Mouse (Mus musculus) forebrain, postnatal 0 days (tissue): ENCODE data around the gene Fbxo42. TPM values are rescaled to one million over a fixed set of nuclear protein-coding genes. Genes with fewer than 3 reads are reported as not detected.

Source experiments
- ATAC-seq: fragments of 200-750 bp; cut with Nextera tagmentation; 2 replicates; pipeline ENCODE4 v1.8.0; 2017; ENCODE audit warnings: mild to moderate bottlenecking, moderate library complexity
- DNase-seq: peaks from one replicate; pipeline ENCODE4 v3.0.0-alpha.2; 2015
- H3K27ac ChIP-seq: fragments of 300-500 bp; sonication (generic); 2 replicates; pipeline ENCODE4 v1.5.1; 2014; ENCODE audit warnings: low read depth, mild to moderate bottlenecking, antibody characterized with exemption, low read length, moderate library complexity, mixed read lengths
- H3K27me3 ChIP-seq: fragments of 300-500 bp; sonication (generic); 2 replicates; pipeline ENCODE4 v1.6.1; 2014; ENCODE audit warnings: mild to moderate bottlenecking, low read length, mixed read lengths; ENCODE audit not compliant: insufficient read depth
- H3K36me3 ChIP-seq: fragments of 300-500 bp; sonication (generic); 2 replicates; pipeline ENCODE4 v1.6.1; 2014; ENCODE audit warnings: mild to moderate bottlenecking, moderate library complexity; ENCODE audit not compliant: insufficient read depth
- H3K4me1 ChIP-seq: fragments of 300-500 bp; sonication (generic); 2 replicates; pipeline ENCODE4 v1.6.1; 2014; ENCODE audit warnings: antibody characterized with exemption; ENCODE audit not compliant: insufficient read depth
- H3K4me2 ChIP-seq: fragments of 300-500 bp; sonication (generic); 2 replicates; pipeline ENCODE4 v1.6.1; 2014; ENCODE audit warnings: low read depth, mild to moderate bottlenecking, moderate library complexity
- H3K4me3 ChIP-seq: fragments of 300-500 bp; sonication (generic); 2 replicates; pipeline ENCODE4 v1.5.1; 2014; ENCODE audit warnings: low read depth, low read length, mixed read lengths
- H3K9ac ChIP-seq: fragments of 300-500 bp; sonication (generic); 2 replicates; pipeline ENCODE4 v1.6.1; 2014; ENCODE audit warnings: mild to moderate bottlenecking
- H3K9me3 ChIP-seq: fragments of 300-500 bp; sonication (generic); 2 replicates; pipeline ENCODE4 v1.6.1; 2016; ENCODE audit warnings: low read length
- CTCF ChIP-seq: sonication (generic); IDR thresholded peaks from 2 replicates; pipeline ENCODE4 v1.5.1; 2016; ENCODE audit warnings: antibody characterized with exemption, control low read depth, low read depth
- WGBS: fragments of 180-500 bp; shearing (Covaris S2); extraction: QIAGEN DNeasy Blood & Tissue Kit; methylation state at CpG from one replicate; pipeline ENCODE4 v1.1.7; 2014; 5-methylcytosine and 5-hydroxymethylcytosine counted together
- polyA plus RNA-seq: library from polyadenylated mRNA; unstranded; fragments of >200 nt; fragmentation: Nextera tagmentation; extraction: Ambion mirVana; gene quantifications from 2 replicates; pipeline ENCODE4 v1.2.1, GENCODE M21; 2015
- total RNA-seq: library from RNA; depleted of rRNA; stranded (reverse); fragments of >200 nt; gene quantifications from 2 replicates; pipeline ENCODE4 v1.2.3, GENCODE M21; 2014

Fbxo42 gene
- total and polyA plus RNA-seq, 2 experiments from 2014 or later = 13.1 to 18.0 TPM

- H3K27me3 ChIP-seq = peaks cover 18% of the 10 kb centered on the region
- ATAC-seq (no peak), DNase-seq (no peak)
- H3K36me3 ChIP-seq = no peaks in the 10 kb centered on the region
- H3K4me3 ChIP-seq = no peak overlapping the region
- 67% methylated on average over 6 of the region's 6 CpGs for WGBS
- no peak overlapping the region for H3K27ac ChIP-seq
- no peak for TF ChIP-seq CTCF
- no peak overlapping the region for H3K4me2 ChIP-seq
- H3K9me3 ChIP-seq = no peaks in the 10 kb centered on the region
- 0 out of 2 replicates have a peak, but pooled peaks cover 6% of the 10 kb centered on the region for H3K4me1 ChIP-seq
- no peak overlapping the region for H3K9ac ChIP-seq
Observed at GRCm38 (mm10) chr4:141235537-141236111, 87.9 kb downstream of the Fbxo42 start.

GRCm38 (mm10) chr4:141236856-141237255 is 89.1 kb downstream of the Fbxo42 start:
- ATAC-seq (no peak), DNase-seq (no peak)
- no peak for TF ChIP-seq CTCF
- WGBS = 66% methylated on average over 3 of the region's 3 CpGs
- no peaks in the 10 kb centered on the region for H3K9me3 ChIP-seq
- no peak overlapping the region for H3K9ac ChIP-seq
- no peaks in the 10 kb centered on the region for H3K36me3 ChIP-seq
- peaks cover 29% of the 10 kb centered on the region for H3K27me3 ChIP-seq
- H3K4me3 ChIP-seq = no peak overlapping the region
- no peak overlapping the region for H3K4me2 ChIP-seq
- 0 out of 2 replicates have a peak, but pooled peaks cover 6% of the 10 kb centered on the region for H3K4me1 ChIP-seq
- no peak overlapping the region for H3K27ac ChIP-seq

GRCm38 (mm10) chr4:141238492-141239387 is 91.0 kb downstream of the Fbxo42 start:
- no peak for TF ChIP-seq CTCF
- peak overlapping the region; percentile 26 for H3K4me3 ChIP-seq
- no peak overlapping the region for H3K27ac ChIP-seq
- H3K4me2 ChIP-seq = peak overlapping the region; percentile 53
- WGBS = 4% methylated on average over 20 of the region's 20 CpGs
- H3K27me3 ChIP-seq = peaks cover 34% of the 10 kb centered on the region
- no peaks in the 10 kb centered on the region for H3K36me3 ChIP-seq
- H3K9ac ChIP-seq = 0 out of 2 replicates have a peak overlapping the region, but pooled peaks have one; percentile 23
- H3K4me1 ChIP-seq = 0 out of 2 replicates have a peak, but pooled peaks cover 6% of the 10 kb centered on the region
- ATAC-seq (no peak), DNase-seq (no peak)
- H3K9me3 ChIP-seq = no peaks in the 10 kb centered on the region

GRCm38 (mm10) chr4:141239388-141240125 is 91.8 kb downstream of the Fbxo42 start, which contains the start of gene Arhgef19:
TSS of gene Arhgef19 (plus strand) at chr4:141239499.
- DNase-seq (peak; percentile 51), ATAC-seq (peak; percentile 83)
- H3K27ac ChIP-seq = no peak within 1 kb of the TSS
- TF ChIP-seq CTCF = no peak
- 0 out of 2 replicates have a peak within 1 kb of the TSS, but pooled peaks have one; percentile 23 for H3K9ac ChIP-seq
- H3K4me1 ChIP-seq = 0 out of 2 replicates have a peak, but pooled peaks cover 6% of the 10 kb centered on the region
- H3K4me3 ChIP-seq = peak within 1 kb of the TSS; percentile 26
- H3K9me3 ChIP-seq = no peaks in the 10 kb centered on the region
- peaks cover 34% of the 10 kb centered on the region for H3K27me3 ChIP-seq
- 3% methylated on average over 31 of the region's 31 CpGs for WGBS
- no peaks in the 10 kb centered on the region for H3K36me3 ChIP-seq
- H3K4me2 ChIP-seq = peak within 1 kb of the TSS; percentile 53

- no peak overlapping the region for H3K27ac ChIP-seq
- H3K9ac ChIP-seq = no peak overlapping the region
- TF ChIP-seq CTCF = no peak
- no peak overlapping the region for H3K4me2 ChIP-seq
- H3K4me1 ChIP-seq = 0 out of 2 replicates have a peak, but pooled peaks cover 6% of the 10 kb centered on the region
- H3K9me3 ChIP-seq = no peaks in the 10 kb centered on the region
- H3K36me3 ChIP-seq = no peaks in the 10 kb centered on the region
- H3K4me3 ChIP-seq = no peak overlapping the region
- peaks cover 34% of the 10 kb centered on the region for H3K27me3 ChIP-seq
- 4% methylated on average over 14 of the region's 14 CpGs for WGBS
- no peak for ATAC-seq
- DNase-seq = no peak
Observed at GRCm38 (mm10) chr4:141240617-141241016, 92.9 kb downstream of the Fbxo42 start.

DNA sequence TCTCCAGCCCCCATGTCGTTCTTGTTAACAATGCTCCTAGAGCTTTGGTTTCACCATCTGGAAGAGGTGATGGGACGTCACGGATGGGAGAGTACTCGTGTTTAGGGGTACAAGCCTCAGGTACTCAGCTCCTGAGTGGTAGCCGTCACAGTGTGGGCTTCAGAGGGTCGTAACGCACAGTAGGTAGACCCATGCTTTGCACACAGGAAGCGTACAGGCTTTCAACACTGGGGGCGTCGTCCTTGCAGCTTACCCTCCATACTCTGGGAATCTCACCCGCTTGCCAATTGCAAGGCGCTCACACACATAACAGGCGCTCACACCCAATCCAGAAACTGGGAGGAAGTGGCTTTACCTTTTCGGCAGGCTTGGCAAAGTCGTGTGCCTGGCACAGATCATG is 94.1 kb downstream of the Fbxo42 start:
- ATAC-seq = no peak
- TF ChIP-seq CTCF = no peak
- Histone ChIP-seq H3K9ac (no peak overlapping the region), H3K27me3 (peaks cover 37% of the 10 kb centered on the region), H3K36me3 (no peaks in the 10 kb centered on the region), H3K9me3 (no peaks in the 10 kb centered on the region), H3K4me3 (no peak overlapping the region), H3K27ac (no peak overlapping the region), H3K4me2 (no peak overlapping the region), H3K4me1 (0 out of 2 replicates have a peak, but pooled peaks cover 6% of the 10 kb centered on the region)
- DNase-seq = no peak
- WGBS = 38% methylated on average over 15 of the region's 15 CpGs
